Mouse (Mus musculus) urinary bladder, adult 2 months (tissue): Measurements from ENCODE around the gene Sfxn3. TPM values are rescaled to one million over a fixed set of nuclear protein-coding genes. Genes with fewer than 3 reads are reported as not detected.

Experiments used
- DNase-seq: peaks from one replicate; pipeline ENCODE4 v3.0.0; 2022; ENCODE audit warnings: low spot score
- polyA plus RNA-seq: library from polyadenylated mRNA; depleted of rRNA; stranded (reverse); fragments of >200 nt; gene quantifications from 2 replicates; pipeline ENCODE4 v1.2.3, GENCODE M21; 2012; rRNA removed

The Sfxn3 gene
- 46.3 and 51.2 TPM in 2 replicates for polyA plus RNA-seq

GRCm38 (mm10) chr19:45047417-45047934 is at the start of gene Sfxn3:
Sfxn3 (plus strand) TSS chr19:45047503.
- peak; percentile 78 for DNase-seq

DNA sequence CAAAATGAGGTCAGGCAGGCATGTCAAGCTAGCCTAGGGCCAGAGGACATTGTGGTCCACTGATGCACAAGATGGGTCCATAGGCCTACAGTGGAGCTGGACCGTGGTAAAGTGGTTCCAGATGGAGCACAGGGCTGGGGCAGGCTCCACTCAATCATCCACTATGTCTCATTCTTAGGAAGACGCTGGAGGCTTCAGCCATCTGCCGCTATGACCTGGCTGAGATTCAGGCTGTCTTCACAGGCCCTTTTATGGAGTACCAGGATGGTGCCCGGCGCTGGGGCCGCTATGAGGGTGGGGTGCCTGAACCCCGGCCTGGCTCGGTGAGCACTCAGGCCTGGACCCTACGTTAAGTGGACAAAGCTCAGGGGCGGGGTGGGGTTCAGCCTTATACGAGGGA is 49.5 kb upstream of the Sfxn3 start:
- DNase-seq, result peak; percentile 18

GRCm38 (mm10) chr19:44999647-45000046 is 47.7 kb upstream of the Sfxn3 start:
- no peak for DNase-seq

GRCm38 (mm10) chr19:45002301-45002700 is 45.0 kb upstream of the Sfxn3 start:
- no peak for DNase-seq

GRCm38 (mm10) chr19:45003740-45004516 is 43.4 kb upstream of the Sfxn3 start:
- no peak for DNase-seq

GRCm38 (mm10) chr19:45005444-45005843 is 41.9 kb upstream of the Sfxn3 start, which contains the start of gene Twnk:
Twnk (plus strand) TSS chr19:45005663.
- no peak for DNase-seq

DNA sequence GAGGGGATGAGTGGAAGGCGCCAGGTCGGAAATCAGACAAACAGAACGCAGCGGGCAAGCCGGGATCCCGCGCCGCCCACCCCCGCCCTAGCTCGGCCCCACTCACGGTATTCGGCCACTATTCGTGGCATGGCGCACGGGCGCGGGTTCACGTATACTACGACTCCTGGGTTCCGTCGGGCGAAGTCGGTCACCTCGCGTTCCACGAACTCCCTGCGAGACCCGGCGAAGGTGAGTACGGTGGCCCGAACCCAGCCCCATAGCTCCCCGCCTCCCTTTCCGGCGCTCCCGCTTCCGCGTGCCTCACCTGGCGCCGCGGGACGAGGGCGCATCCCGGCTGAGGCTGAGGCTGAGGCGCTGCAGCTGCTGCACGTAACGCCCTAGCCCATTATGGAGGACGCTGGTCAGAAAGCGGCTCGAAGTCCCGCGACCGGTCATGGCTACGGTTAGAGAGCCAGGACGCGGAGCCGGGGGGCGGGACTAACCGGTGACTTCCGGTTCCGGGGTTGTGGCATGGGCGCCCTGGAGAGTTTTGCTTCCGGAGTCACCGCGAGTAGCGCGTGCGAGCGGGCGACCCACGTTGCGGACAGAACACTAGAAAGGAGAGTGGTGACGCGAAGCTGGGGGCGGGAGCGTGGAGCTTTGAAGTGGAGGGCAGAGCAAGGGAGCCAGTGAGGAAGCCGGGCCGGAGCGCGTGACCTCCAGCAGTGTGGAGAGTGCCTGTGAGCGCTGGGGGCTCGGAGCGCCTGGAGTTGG is 41.2 kb upstream of the Sfxn3 start, which contains the start of gene Mrpl43:
Gene Mrpl43, minus strand, starts transcription at position 486 of the 756 bp plus-strand sequence.
- DNase-seq, result peak; percentile 95

- DNase-seq, result no peak
Measured at GRCm38 (mm10) chr19:45007021-45007420, 40.3 kb upstream of the Sfxn3 start.

DNA sequence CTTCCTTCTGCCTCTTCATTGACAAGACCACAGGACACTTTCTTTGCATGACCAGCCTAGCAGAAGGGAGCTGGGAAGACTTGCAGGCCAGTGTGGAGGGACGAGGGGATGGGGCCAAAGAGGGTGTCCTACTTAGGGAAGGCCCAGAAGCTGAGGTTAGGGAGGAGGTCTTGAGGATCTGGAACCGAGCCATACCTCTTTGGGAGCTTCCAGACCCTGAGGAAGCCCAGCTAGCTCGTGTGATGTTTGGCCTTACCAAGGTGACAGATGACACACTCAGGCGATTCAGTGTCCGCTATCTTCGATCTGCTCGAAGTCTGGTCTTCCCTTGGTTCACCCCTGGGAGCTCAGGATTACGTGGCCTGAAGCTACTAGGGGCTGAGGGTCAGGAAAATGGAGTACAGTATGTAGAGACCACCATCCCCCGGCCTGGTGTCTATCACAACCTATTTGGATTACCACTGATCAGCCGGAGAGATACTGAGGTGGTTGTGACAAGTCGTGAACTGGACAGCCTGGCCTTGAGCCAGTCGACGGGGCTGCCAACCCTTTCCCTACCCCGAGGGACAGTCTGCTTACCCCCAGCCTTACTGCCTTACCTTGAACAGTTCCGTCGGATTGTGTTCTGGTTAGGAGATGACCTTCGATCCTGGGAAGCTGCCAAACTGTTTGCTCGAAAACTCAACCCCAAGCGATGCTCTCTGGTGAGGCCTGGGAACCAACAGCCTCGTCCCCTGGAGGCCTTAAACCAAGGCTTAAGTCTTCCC is 39.7 kb upstream of the Sfxn3 start:
- DNase-seq, result no peak

- no peak for DNase-seq
Measured at GRCm38 (mm10) chr19:45010646-45011045, 36.7 kb upstream of the Sfxn3 start.

DNA sequence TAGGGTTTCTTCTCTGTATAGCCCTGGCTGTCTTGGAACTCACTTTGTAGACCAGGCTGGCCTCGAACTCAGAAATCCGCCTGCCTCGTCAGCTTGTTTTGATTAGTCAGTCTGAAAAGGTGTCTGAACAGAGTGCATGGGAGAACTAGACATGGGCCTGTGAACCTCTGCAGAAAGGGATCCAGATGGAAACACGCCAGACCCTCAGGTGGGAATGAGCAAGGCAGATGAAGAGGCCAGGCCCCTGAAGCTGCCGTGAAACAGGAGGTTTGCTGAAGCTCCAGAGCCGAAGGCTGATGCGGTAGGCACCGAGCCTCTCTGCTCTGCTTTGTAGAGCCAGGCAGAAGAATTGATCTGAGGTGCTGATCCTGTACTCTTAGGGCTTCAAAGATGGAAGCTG is 35.1 kb upstream of the Sfxn3 start:
- DNase-seq, result no peak

DNA sequence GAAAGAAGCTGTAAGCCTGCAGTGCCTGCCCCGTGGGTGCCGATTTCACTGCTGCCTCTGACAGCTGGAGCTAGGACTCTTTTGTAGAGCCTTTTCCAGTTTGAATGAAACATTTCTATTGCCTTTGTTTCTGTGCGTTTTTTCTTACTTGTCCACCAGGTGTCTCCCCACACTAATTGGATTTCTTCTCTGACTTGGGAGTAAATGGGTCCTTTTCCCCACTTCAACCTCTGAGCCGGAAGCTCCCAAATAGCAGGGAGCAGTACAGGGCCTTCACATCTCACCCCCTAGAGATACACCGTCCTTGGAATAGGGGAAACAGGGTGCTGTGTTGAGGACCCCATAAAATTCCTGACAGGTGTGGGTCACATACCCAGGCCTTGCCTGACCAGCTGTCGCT is 34.7 kb upstream of the Sfxn3 start:
- DNase-seq, result no peak

DNA sequence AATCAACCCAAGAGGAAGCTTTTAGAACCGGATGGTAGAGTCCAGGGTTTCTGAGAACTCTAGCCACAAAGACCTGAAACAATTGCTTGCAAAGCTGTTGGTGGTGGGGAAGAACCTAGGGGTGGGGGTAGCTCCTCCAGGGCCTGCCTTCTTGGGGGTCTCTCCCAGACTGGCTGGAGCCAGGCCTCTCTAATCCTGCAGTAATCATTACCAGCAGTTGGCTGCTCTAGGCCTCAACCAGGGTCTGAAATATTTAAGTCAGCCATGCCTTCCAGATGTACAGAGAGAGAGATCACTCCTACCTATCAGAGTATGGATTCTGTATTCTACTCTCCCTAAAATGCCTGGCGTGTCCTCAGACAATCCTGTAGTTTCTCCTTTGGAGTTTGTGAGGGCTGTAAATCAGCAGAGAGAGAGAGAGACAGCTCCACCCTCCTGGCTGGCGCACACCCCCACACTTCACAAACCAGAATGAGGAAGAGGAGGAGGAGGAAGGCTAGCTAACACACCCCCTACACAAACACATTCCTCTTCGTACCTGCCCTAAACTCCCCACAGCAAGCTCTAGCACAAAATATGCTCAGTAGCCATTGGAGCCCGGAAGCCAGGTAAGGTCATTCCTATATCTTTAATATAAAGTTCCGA is 33.6 kb upstream of the Sfxn3 start:
- DNase-seq, result no peak

DNA sequence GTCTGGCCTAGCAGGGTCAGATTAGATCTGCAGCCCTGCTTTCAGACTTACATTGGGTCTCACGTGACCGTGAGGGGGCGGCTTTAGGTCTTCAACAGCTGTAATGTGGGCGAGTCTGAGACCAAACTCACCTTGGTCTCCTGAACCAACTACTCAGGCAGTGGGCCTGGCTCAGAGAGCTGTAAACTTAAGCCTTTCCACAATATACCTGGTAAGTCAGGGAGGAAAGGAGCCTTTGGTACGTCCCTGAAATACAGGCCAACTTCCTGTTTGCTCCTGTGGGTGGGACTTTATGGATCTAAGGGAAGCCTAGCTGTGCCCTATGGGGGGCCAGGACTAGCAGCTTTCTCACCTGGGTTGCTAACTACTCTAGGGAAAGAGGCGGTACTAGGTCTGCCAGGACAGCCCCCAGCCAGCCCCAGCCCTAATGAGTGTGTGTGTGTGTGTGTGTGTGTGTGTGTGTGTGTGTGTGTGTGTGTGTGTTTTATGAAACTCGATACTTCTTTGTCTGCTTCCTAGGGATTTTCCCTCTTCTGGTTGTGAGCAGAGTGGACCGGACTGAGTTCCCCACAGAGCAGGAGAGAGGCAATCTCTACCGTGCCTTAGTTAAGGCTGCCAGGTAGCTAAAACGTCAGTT is 32.9 kb upstream of the Sfxn3 start, which contains the start of gene Lzts2:
Gene Lzts2, plus strand, starts transcription at position 80 of the 637 bp plus-strand sequence.
- no peak for DNase-seq

GRCm38 (mm10) chr19:45014981-45015402 is 32.3 kb upstream of the Sfxn3 start:
- peak; percentile 66 for DNase-seq

DNA sequence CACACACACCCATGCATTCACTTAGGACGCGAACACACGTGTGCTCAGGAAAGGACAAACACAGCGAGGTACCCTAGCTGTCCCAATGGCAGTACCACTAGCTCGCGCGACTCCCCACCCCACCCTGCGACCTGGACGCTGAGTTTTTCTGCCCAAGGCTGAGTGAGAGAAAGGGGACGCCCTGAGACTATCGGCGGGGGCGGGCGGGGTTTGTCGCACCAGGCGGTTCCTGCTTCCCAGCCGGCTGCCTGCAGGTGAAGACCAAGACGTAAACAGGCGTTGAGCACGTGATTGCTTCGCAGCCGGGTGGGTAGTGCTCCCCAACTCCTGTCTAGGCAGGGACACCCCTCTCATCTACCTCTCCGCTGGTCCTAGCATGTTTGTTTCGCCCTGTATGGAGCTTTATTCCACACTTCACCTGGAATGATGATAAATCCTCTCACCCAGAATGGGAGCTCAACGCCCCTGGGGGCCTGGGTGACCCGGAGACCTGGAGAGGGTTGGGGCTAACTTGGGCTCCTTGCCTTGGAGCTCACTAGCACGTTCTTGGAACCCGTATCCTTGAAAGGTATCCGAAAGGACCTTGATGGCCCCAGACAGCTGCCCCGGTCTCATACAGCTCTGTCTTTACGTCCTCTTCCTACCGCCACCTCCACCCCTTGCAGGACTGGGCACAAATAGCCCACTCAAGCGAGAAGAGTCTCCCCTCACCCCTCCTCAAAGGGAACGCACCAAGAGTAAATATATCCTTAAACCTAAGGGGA is 31.6 kb upstream of the Sfxn3 start:
- DNase-seq, result peak; percentile 60

- no peak for DNase-seq
Measured at GRCm38 (mm10) chr19:45016341-45017215, 30.7 kb upstream of the Sfxn3 start.

DNA sequence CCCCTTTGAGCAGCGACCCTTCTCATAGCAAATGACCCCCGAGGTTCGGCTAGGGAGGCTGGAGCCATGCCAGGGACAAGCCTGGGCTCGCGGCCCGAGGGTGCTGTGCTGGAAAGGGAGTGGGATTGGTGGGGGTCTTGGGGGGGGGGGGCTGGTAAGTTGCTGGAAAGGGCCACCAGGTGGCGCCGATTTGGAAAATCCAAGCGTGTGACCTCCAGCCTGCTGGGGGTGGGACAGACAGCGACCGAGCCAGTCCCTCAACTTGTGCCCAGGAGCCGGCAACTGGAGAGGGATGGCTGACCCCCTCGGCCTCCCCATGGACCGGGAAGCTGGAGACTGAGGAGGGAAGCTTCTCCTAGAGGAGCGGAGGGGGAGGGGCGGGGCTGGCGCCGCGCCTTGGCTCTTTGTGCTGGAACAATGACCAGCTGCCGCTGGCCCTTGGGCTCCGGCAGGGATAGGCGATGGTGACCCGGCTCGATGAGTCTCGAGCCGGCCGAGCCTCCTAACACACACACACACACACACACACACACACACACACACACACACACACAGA is 30.0 kb upstream of the Sfxn3 start:
- DNase-seq, result peak; percentile 69

GRCm38 (mm10) chr19:45017909-45018308 is 29.4 kb upstream of the Sfxn3 start:
- peak; percentile 90 for DNase-seq
